Mouse (Mus musculus) bone marrow macrophage, adult 2 months (primary cell): Measurements from ENCODE around the gene Smg9. TPM values are rescaled to one million over a fixed set of nuclear protein-coding genes. Genes with fewer than 3 reads are reported as not detected.

ENCODE experiments used
- H3K27ac ChIP-seq: 2 replicates; pipeline ENCODE4 v1.5.1; 2012; ENCODE audit warnings: low read depth, low read length; ENCODE audit not compliant: insufficient read depth
- H3K4me1 ChIP-seq: 2 replicates; pipeline ENCODE4 v1.6.1; 2012; ENCODE audit warnings: low read length; ENCODE audit not compliant: control insufficient read depth, insufficient read depth
- H3K4me3 ChIP-seq: 2 replicates; pipeline ENCODE4 v1.5.1; 2012; ENCODE audit warnings: mild to moderate bottlenecking, low read length, moderate library complexity; ENCODE audit not compliant: insufficient read depth
- CTCF ChIP-seq: IDR thresholded peaks from 2 replicates; pipeline ENCODE4 v1.5.1; 2012; ENCODE audit warnings: low read depth, mild to moderate bottlenecking, low read length, moderate library complexity
- POLR2A ChIP-seq: IDR thresholded peaks from 2 replicates; pipeline ENCODE4 v1.6.1; 2012; ENCODE audit warnings: mild to moderate bottlenecking, low read depth, low read length, borderline replicate concordance
- polyA plus RNA-seq: library from polyadenylated mRNA; stranded (reverse); fragments of >200 nt; gene quantifications from 2 replicates; pipeline ENCODE4 v1.2.4, GENCODE M21; 2012; ENCODE audit not compliant: missing spikeins, insufficient read depth, insufficient read length

Smg9 gene
- polyA plus RNA-seq, 1 experiment: 36.5 TPM

DNA sequence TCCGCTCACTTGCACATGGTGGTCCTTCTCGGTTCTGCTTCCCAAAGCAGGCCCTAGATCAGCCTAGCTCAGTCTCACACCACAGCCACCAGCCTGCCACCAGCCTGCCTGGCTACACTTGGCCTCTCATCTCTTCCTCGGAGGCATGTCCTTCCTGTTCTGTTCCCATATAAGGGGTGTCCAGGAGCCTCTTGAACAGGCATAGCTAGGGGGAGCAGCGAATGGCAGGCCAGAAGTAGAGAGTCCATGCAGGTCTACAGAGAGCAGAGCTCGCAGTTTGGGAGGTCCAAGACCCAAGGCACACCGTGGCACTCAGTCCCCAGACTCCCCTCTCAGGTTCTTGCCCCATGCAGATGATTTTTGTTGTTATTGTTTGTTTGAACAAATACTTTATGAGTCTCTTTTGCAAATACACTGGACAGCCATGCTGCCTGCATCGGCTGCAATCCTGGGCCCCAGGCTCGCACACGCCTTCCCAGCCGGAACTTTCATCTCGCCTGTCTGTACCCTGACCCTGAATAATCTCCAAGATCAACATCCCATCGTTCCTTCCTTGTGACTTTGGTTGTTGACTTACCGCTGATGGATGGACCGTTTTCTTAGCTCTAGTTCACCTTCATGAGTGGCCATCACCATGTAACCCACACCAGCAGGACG, 23.8 kb downstream of the Smg9 start:
- Histone ChIP-seq H3K4me3 (no peak overlapping the region), H3K4me1 (no peaks in the 10 kb centered on the region), H3K27ac (no peak overlapping the region)
- no peak for TF ChIP-seq POLR2A

- no peak overlapping the region for H3K4me3 ChIP-seq
- no peak overlapping the region for H3K27ac ChIP-seq
- H3K4me1 ChIP-seq: no peaks in the 10 kb centered on the region
- no peak for TF ChIP-seq CTCF
- TF ChIP-seq POLR2A: no peak
Observed at GRCm38 (mm10) chr7:24423956-24424732, 24.7 kb downstream of the Smg9 start.

GRCm38 (mm10) chr7:24425919-24426318, 26.5 kb downstream of the Smg9 start:
- Histone ChIP-seq H3K27ac (no peak overlapping the region), H3K4me1 (no peaks in the 10 kb centered on the region), H3K4me3 (no peak overlapping the region)
- TF ChIP-seq POLR2A (no peak), CTCF (no peak)

DNA sequence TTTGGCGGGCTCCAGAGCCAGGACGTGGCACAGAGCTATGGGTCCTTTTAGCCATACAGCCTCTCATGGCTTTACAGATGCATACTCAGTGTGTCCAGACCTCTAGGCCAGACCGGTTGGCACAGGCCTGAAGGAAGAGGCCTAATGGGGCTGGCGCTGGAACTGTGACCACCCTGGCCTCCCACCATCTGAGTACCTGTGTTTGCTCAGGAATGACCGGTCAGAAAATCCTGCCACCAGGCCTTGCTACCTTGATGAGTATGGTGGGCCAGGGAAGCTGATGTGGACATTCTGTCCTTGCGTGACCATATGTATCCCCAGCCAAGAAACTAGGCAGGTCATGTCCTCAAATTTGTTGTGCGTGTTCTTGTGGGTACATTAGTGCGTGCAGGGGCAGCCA, 27.7 kb downstream of the Smg9 start:
- TF ChIP-seq CTCF (no peak), POLR2A (no peak)
- Histone ChIP-seq H3K27ac (no peak overlapping the region), H3K4me3 (no peak overlapping the region), H3K4me1 (no peaks in the 10 kb centered on the region)

- no peak for TF ChIP-seq CTCF
- no peak for TF ChIP-seq POLR2A
- no peaks in the 10 kb centered on the region for H3K4me1 ChIP-seq
- no peak overlapping the region for H3K27ac ChIP-seq
- no peak overlapping the region for H3K4me3 ChIP-seq
Observed at GRCm38 (mm10) chr7:24428725-24429124, 29.3 kb downstream of the Smg9 start.

DNA sequence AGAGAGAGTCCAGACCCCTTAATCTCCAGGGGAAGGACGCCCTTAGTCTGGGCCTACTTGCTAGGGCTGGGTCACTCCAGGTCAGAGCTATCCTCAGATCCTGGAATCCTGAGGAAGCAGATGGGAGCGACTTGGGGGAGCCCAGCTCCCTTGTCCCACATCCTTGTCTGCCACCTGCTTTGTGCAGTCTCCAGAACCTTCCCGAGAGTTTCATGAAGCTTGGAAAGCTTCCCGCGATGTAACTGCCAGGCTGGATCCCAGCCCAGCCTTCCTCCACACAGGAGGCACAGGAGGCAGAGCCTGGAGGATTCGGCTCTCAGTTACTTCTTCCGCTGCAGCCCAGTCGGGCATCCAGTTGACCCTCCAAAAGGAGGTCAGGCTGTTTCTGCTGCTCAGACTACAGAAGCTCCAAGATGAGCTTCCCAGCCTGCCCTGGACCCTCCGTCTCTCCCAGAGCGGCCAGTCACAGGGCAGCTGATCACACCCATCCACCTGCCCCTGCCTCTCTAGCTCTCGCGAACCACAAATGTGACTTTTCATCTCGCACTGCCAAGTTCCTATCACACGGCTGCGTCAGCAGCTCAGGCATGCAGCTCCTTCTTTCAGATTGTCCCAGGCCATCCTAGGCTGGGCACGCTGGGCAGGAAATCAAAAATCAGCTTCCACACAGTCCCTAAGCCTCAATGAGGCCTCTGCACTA, 30.1 kb downstream of the Smg9 start:
- TF ChIP-seq CTCF: no peak
- TF ChIP-seq POLR2A: no peak
- no peaks in the 10 kb centered on the region for H3K4me1 ChIP-seq
- no peak overlapping the region for H3K27ac ChIP-seq
- H3K4me3 ChIP-seq: no peak overlapping the region

GRCm38 (mm10) chr7:24430551-24431345, 31.3 kb downstream of the Smg9 start:
- no peaks in the 10 kb centered on the region for H3K4me1 ChIP-seq
- TF ChIP-seq POLR2A (no peak), CTCF (no peak)
- no peak overlapping the region for H3K4me3 ChIP-seq
- H3K27ac ChIP-seq: no peak overlapping the region

GRCm38 (mm10) chr7:24431713-24432112, 32.3 kb downstream of the Smg9 start:
- no peak overlapping the region for H3K4me3 ChIP-seq
- H3K4me1 ChIP-seq: no peaks in the 10 kb centered on the region
- no peak for TF ChIP-seq POLR2A
- no peak for TF ChIP-seq CTCF
- no peak overlapping the region for H3K27ac ChIP-seq

GRCm38 (mm10) chr7:24435305-24435704, 35.9 kb downstream of the Smg9 start:
- H3K27ac ChIP-seq: no peak overlapping the region

More at GRCm38 (mm10) chr7:24435305-24435704, 35.9 kb downstream of the Smg9 start:
- H3K4me1 ChIP-seq: peaks cover 8% of the 10 kb centered on the region
- TF ChIP-seq POLR2A (no peak), CTCF (no peak)
- no peak overlapping the region for H3K4me3 ChIP-seq
